Mouse (Mus musculus) adrenal gland, postnatal 10 days (tissue): ENCODE results near the gene Rnf145. TPM values are rescaled to one million over a fixed set of nuclear protein-coding genes. Genes with fewer than 3 reads are reported as not detected.

Experiments used
- DNase-seq: peaks from one replicate; pipeline ENCODE4 v3.0.0; 2021; ENCODE audit warnings: mixed read lengths
- total RNA-seq, 2 experiments: library from RNA; stranded (reverse); gene quantifications; 2 replicates each; pipeline ENCODE4 v1.2.3; 2021

Gene Rnf145
- total RNA-seq, 2 experiments from 2014 or later: 49.3 to 74.8 TPM

DNA sequence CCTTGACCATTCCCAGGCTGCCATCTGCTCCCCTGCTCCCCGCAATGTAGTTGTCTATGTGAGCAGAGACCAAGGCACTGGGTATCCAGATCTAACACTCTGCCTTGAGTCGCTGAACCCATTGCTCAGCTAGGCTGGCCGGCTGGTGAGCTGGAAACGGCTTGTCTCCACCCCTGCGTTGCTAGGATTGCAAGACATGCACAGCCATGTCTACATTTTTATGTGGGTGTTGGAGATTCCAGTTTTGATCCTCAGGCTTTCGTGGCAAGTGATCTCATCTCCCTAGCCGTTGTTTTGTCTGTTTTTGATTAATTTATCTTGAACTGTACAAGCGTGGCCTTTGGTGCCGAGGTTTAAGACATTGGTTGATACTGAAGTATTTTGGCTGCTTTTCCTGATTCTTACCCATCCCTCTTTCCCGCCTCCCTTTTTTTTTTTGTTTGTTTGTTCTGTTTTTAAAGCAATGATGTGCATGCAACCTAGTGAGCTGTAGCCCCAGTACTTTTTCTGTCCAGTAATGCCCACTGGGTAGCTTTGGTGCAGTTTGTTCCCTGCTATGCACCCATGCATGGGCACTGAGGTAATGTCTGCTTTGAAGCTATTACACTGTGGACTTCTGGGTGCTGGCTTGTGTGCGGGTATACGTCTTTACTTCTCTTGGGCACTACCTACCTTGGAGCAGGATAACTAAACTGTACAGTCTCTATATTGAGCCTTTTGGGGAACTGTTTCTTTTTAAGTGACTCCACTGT is 16.4 kb downstream of the Rnf145 start:
- DNase-seq: no peak

GRCm38 (mm10) chr11:44537403-44537802 is 18.6 kb downstream of the Rnf145 start:
- DNase-seq: no peak

DNA sequence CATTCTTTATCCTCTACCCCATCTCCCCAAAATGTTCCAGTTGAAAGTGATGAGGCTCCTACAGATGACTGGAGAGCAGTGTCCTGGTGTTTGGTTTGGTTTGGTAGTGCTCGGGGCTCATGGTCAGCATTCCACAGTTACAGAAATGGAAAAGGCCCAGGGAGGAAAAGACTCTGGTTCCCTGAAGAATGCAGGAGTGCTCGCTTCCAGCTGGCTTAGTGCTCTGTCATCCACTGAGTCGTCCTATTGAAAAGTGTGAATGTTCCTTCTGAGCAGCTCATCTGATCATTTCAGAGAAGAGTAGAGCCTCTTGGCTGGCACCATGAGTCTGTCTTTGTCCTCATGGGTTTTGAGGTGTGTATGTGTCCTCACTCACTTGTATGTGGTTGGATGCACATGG is 19.3 kb downstream of the Rnf145 start:
- DNase-seq: no peak

- DNase-seq: no peak
These were observed 19.9 kb downstream of the Rnf145 start for GRCm38 (mm10) chr11:44538501-44539290.

DNA sequence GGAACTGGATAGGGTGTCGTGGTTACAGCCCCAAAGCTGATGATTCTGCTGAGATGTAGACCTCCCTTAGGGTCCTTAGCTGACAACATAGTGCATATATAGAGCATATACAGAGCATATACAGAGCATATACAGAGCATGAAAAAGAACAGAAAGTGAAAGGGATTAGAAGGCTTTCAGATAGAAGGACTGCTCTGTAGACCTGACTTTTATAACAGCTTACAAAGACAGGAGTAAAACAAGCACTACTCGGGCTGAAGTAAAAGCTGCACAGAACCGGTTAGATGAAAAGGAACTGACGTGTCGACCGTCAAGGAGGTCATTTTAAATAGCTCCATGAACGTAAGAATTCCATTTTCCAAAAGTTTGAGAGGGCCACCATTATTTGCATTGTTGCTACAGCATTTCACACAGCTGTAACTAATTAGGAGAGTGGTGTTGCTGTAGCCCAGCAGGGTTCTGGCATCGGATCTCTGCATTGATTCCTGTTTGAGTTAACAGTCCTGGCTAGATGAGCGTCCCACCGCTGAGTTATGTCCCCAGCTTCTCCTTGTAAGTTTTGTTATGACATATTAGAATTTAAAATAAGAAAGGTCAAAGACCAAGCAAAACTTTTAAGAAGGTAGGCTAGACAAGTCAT is 20.6 kb downstream of the Rnf145 start:
- no peak for DNase-seq

DNA sequence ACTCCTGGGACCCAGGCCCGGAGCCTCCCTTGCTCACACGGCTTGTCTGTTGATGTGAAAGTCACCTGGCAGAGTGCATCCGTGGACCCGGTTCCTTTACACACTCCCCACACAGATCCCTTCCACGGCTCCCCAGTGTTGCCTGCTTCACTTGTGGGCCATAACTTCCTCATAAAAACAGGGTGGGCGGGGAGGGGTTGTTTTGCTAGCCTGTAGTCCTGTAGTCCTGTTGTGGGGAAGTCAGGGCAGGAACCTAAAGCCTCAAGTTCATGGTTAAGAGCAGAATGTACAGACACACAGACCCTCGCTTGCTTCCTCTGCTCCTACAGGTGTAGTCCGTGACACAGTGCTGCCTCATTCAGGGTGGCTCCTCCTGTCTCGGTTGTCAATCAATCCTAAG is 21.5 kb downstream of the Rnf145 start:
- DNase-seq: no peak

GRCm38 (mm10) chr11:44541280-44541679 is 22.5 kb downstream of the Rnf145 start:
- DNase-seq: no peak

DNA sequence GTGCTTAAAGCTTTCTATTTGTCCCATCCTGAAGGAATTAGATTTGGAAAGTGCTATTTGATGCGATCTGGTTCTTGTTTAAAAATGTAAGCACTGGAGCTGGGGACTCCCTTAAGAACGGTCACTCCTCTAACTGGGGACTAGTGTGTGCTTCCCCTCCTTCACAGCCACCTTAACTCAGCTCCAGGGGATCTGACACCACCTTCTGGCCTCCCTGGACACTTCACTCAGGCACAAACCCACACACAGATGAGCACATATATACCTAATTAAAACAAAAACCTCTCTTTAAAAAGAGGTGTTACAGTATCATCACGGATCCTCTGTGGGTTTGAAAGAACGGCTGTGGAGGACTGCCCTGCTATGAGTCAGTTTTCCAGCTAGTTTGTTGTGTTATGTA is 23.0 kb downstream of the Rnf145 start:
- no peak for DNase-seq

DNA sequence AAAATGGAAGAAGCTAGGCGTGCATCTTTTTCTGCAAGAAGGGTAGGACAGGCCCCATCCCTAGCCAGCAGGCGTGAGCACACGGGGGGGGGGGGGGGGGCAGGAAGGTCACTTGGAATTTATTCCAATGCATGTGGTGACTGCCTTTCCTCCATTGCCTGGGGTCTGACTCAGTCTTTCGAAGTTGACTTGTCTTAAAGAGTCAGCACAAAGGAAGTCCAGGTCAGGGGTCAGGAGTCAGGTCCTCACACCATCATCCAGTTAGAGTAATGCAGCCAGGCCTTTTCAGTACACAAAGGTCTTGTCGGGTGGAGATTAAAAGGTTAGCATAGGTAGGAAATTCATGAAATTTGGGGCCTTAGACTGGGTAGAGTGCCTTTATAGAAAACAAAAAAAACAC is 24.8 kb downstream of the Rnf145 start:
- DNase-seq: no peak

- no peak for DNase-seq
These were observed 25.2 kb downstream of the Rnf145 start for GRCm38 (mm10) chr11:44543996-44544395.

- no peak for DNase-seq
These were observed 26.4 kb downstream of the Rnf145 start for GRCm38 (mm10) chr11:44545181-44545580.

GRCm38 (mm10) chr11:44546250-44546649 is 27.5 kb downstream of the Rnf145 start:
- no peak for DNase-seq

DNA sequence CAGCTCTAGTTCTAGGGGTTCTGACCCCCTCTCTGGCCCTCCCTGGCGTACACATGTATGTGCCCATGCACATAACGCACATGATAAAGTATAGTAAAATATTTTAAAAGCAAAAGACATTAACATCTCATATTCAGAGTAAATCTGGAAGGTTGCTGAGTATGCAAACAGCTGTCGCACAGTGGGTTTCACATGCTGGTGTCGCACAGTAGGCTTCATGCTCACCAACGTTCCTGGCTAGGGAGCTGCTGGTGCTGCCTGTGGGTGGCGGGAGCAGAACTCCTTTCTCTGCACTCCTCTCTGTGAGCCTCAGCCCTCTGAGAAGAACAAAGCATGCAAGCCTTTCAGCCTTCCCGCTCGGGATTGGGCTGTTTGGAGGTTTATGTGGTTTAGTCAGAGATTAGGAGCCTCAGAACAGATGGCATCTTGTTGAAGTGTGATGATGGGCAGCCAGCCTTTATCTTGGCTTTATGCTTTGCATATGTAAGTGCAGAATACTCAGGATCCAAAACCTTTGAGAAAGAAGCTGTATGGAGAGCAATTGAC is 29.0 kb downstream of the Rnf145 start:
- no peak for DNase-seq

- DNase-seq: no peak
These were observed 30.1 kb downstream of the Rnf145 start for GRCm38 (mm10) chr11:44548816-44549215.

DNA sequence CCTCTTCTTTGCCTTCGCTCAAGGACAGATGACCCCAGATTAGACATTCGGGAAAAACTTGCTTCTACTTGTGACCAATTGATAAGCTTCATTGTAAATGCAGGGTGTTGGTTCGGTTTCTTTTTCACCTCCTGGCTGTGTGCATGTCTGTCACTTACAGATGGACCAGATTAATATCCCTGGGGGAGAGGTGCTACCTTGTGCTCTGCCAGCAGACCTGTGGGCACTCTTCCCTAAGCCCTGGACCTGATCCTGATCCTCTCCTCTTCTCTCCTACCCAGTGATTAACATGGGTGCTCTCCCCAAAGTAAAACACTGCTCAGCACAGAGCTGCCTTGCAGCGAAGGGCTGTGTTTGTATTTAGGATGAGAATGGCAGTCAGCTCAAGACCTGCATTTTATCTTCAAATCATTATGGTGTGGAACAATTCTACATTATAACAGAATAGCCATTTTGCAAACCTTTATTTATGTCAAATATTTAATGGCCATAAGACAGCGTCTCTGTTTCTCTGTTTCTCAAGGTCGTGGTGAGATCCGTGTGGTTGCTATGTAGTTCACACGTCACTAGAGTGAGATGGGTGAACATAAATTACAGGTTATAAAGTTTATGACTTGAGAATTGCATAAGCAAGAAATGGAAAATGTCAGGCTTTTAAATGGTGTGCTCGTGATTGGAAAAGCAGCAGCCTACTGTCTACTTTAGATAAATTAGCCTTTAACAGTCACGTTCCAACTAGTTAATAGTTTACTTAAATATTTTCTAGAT is 30.9 kb downstream of the Rnf145 start:
- no peak for DNase-seq

DNA sequence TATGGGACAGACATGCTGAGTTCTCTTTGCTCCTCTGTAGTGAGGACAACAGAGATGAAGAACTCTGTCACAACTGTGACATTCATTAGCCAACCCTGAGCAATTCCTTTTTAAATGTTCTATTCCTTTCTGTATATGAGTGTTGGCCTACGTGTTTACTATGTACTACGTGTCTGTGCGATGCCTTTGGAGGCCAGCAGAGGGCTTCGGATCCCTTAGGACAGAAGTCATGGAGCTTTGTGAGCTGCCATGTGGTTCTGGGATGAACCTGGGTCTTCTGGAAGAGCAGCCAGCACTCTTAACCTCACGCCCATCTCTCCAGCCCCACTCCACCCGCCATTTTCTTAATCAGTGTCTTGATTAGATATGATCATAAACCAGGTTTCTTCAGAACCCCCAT is 32.2 kb downstream of the Rnf145 start:
- DNase-seq: no peak

DNA sequence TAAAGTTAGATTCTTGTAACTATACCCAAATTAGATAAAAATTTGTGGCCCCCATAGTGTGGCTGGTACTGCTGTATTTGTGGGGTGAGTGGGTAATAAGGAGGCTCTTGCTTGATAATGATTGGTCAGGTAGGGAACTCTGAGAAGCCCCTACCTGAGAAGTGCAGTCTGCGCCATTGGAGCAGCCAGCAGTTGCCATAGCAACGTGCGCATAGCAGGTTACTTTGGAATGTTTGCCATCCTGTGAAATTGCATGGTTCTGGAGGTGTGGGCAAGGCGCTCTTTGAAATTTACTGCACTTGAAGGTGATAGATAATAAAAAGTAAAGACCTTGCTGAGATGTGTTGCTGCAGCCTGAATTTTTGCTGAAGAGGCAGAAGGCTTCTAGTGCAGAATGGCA is 35.6 kb downstream of the Rnf145 start:
- DNase-seq: no peak

DNA sequence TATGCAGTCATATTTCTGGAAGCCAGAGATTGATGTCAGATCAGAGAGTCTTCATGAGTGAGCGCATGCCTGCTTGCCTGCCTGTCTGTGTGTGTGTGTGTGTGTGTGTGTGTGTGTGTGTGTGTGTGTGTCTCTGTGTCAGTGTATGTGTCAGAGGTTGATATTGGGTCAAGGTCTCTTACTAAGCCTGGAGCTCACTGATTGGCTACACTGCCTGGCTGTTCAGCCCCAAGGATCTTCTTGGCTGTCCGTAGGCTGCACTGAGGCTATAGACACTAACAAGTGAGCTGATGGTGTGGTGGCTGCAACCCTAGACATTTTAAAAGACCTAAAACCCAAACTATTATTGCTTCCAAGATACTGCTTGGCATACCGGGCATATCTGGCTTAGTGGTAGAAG is 39.8 kb downstream of the Rnf145 start:
- no peak for DNase-seq

DNA sequence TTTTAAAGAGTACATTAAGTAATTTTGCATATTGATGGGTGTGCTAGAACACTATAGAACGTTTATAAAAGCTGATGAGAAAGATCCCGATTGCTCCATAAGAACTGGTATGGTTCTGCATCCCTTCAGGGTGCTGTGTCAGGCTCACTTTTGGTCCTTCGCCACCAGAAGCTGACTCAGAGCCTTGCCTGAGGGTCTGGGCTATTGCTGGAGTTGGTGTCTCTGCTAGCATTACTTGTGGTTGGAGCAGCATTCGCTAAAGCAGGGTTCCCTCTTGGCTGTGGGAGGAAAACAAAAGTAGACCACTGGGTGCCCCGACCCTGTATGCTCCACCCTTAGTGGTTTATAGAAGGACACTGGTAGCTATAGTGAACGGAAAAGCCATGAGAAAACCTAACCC is 40.7 kb downstream of the Rnf145 start:
- DNase-seq: no peak

GRCm38 (mm10) chr11:44560396-44560795 is 41.6 kb downstream of the Rnf145 start:
- DNase-seq: no peak

DNA sequence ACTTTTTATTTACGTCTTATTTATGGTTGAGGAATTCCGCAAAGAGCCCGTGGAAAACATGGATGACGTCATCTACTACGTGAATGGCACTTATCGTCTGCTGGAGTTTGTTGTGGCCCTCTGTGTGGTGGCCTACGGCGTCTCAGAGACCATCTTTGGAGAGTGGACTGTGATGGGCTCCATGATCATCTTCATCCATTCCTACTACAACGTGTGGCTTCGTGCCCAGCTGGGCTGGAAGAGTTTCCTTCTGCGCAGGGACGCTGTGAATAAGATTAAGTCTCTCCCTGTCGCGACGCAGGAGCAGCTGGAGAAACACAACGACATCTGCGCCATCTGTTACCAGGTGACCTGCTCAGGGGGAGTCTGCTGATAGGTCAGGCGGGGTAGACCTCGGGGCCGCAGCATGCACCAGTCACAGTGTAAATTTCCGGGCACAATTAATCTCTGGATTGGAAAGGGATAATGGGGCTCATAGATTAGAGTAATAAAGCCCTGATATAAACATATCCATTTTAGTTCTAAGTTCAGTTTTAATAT is 42.8 kb downstream of the Rnf145 start:
- no peak for DNase-seq
